Mouse (Mus musculus): ENCODE data around the gene Rec8.

The Rec8 gene

DNA sequence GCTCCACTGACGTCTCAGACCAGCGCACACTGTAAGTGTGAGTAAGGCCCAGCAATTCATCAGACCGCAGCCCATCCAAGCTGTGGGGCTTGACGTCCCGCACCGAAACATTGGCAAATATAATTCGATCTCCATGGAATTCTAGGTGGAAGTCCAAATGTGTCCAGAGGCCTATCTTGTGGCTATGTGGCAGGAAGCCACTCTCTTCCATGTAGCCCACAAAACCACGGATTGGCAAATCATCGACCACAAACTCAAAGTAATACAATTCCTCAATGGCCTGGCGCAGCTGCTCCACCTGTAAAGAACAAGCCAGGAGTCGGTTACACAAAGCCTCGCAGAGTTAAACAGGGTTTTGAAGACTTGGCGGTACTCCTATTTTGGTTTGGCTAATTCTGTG lies 23.5 kb downstream of the Rec8 start:
- DNase-seq (ENCODE audit: low spot score in 2 of 2): no peak

GRCm38 (mm10) chr14:55642679-55643059 lies 24.8 kb downstream of the Rec8 start:
- DNase-seq (ENCODE audit: low spot score in 2 of 2): no peak

GRCm38 (mm10) chr14:55643060-55643907 lies 25.4 kb downstream of the Rec8 start, which contains the start of gene Tm9sf1:
Gene Tm9sf1, minus strand, starts transcription at chr14:55643806.
- DNase-seq (ENCODE audit: low spot score in 2 of 2): peak; percentile 79 to 81

DNA sequence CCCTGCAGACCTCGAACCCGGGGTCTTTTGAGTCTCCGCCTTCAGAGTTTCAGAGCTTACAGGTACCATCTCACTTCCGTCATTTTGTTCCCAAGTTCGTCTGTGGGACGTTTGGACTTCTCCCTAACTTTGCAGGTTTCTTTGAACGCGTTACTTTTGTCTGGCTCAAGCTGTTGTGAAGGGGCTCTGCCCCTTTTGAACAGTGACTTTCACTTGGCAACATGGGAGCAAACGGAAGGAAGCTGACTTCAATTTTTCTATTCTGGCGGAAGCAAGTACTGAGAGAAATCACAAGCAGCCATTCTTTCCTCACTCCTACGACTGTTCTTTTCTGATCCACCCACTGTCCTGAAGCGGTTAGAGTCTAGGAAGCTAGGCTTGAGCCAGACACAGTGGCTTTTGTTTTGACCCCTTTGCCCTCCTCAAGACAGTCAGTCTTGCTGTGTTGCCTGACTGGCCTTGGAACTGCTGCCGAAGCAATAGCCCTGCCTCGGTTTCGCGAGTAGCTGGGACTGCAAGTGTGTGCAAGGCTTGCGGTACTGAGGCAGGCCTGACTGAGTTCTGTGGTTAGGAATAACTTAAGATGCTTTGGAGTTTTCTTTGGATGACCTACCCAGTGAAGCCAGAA lies 26.5 kb downstream of the Rec8 start:
- no peak for DNase-seq (ENCODE audit: low spot score in 2 of 2)

- no peak for DNase-seq (ENCODE audit: low spot score in 2 of 2)
These were observed 32.0 kb downstream of the Rec8 start, which contains the start of gene Tssk4 for GRCm38 (mm10) chr14:55649884-55650283. Gene Tssk4, plus strand, starts transcription at chr14:55650184.

DNA sequence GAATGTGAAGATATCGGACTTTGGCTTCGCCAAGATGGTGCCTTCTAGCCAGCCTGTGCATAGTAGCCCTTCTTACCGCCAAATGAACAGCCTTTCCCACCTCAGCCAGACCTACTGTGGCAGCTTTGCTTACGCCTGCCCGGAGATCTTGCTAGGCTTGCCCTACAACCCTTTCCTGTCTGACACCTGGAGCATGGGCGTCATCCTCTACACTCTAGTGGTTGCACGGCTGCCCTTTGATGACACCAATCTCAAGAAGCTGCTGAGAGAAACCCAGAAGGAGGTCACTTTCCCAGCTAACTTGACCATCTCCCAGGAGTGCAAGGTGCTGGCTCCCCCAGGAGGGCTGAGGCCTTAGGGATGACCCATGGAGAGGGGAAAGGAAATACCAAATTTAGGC lies 33.7 kb downstream of the Rec8 start:
- no peak for DNase-seq (ENCODE audit: low spot score in 2 of 2)

- no peak for DNase-seq (ENCODE audit: low spot score in 2 of 2)
These were observed 39.1 kb downstream of the Rec8 start for GRCm38 (mm10) chr14:55656935-55657334.

- DNase-seq (ENCODE audit: low spot score in 2 of 2): no peak
These were observed 40.2 kb downstream of the Rec8 start for GRCm38 (mm10) chr14:55658011-55658410.

- peak; percentile 58 to 69 for DNase-seq (ENCODE audit: low spot score in 2 of 2)
These were observed 42.2 kb downstream of the Rec8 start, which contains the start of gene Mdp1 for GRCm38 (mm10) chr14:55659960-55660573. Gene Mdp1, minus strand, starts transcription at chr14:55660508.

DNA sequence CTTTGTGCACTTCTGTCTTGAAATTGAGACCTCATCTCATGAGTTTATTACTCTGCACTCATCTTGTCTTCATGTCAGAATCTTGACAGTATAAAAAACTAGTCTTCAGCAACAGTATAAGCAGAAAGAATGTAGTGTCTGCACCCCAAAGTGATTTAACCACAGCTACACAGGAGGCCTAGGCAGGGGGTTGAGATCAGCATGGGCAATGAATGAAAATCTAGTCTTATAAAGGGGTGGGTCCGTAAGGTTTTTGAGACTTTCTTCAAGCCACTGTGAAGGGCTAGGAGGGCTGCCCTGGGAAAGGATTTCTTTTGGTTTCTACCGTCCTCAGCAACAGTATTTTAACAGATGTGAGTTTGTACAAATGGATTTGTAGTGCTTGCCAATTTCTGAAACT lies 42.8 kb downstream of the Rec8 start:
- DNase-seq (ENCODE audit: low spot score in 2 of 2): no peak

- no peak for DNase-seq (ENCODE audit: low spot score in 2 of 2)
These were observed 53.6 kb downstream of the Rec8 start for GRCm38 (mm10) chr14:55671486-55671832.

DNA sequence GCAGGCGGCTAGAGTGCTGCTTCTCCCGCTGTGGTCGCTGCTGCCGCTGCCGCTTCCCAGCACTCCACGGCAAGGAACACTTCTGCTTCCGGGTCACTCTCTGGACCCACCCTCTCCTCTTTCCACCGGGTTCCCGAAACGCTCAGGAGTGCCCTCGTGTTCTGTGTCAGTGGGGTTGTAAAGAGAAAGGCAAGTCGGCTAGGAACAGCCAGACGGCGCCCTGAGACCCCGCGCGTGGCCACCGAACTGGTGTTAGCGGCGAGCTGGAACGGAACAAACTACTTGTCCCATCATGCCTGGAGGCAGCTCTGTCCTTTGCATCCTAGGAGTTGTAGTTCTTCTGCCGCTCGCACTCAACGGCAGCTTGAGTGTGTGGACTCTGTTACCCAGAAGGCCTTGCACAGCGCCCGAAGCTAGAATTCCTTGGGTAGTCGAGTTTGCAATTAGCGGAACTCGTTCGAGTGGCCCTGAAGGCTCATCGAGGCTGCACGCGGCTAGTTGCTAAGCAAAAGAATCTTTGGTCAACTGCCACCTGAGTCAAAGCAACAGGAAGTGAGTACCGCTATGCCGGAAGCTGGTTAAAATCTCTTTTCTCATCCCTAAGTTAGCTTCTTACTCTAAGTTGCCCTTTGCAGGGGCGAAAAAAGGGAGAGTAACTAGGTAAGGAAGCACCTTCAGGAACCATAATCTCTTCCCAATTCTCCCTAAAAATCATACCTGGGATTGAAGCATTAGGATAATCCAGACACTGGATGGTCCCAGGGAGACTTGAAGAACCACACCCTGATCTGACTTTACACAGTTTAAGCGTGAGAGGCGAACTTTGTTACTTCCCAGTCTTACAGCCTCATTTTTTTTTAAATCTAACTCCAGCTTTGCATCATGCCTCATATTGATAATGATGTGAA lies 54.2 kb downstream of the Rec8 start, which contains the start of the genes Gmpr2 and Nedd8:
Gmpr2 (plus strand) TSS at position 109 of the 908 bp plus-strand sequence.
Nedd8 (minus strand) TSS at position 292 of the 908 bp plus-strand sequence.
- peak; percentile 87 to 90 for DNase-seq (ENCODE audit: low spot score in 2 of 2)

- no peak for DNase-seq (ENCODE audit: low spot score in 2 of 2)
These were observed 54.9 kb downstream of the Rec8 start for GRCm38 (mm10) chr14:55672741-55673060.
